Comparison of ENCODE assay signal across 25 mouse cellular contexts in the genomic region with DNA sequence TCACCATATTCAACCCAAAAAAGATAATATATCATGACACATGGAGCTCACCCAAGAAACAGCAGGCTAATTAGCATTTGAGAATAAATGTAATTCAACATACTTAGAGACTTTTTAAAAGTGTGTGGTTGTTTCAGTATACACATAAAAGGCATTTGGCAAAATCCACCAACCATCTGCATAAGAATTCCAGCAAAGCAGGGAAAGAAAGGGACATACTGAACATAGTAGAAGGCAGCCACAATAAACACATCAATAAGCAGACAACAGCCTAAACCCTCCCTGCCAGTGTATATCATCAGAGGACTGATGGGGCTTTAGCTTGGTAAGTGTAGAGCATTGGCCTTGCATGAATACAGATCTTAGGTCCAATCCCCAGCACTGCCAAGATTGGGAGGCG. TPM values are rescaled to one million over a fixed set of nuclear protein-coding genes. Genes with fewer than 3 reads are reported as not detected.
DNase-seq lines count a peak whose midpoint lies in the region; ATAC-seq lines count a peak whose summit lies in the region.
"Had no signal": no experiment of that assay in that cellular context is flagged by ENCODE, and none has a peak within 500 bp of the region (broad histone marks: within the 10 kb centered on the region; RNA-seq: fewer than 3 reads in every experiment).

No protein-coding gene starts in this region.

- DNase-seq in forebrain, embryonic 11.5 days (ENCODE audit: low spot score), result no peak
- peak; percentile 12 for DNase-seq in layer of hippocampus, adult 9-10 months (ENCODE audit: low spot score)
- DNase-seq in layer of hippocampus, postnatal 10 days (ENCODE audit: low spot score in 2 of 2), result no peak
- DNase-seq in brain, embryonic 18.5 days (ENCODE audit: low read depth, low spot score), result peak; percentile 22
- DNase-seq in spleen, adult 12 weeks (ENCODE audit: low spot score), result no peak
- no peak for DNase-seq in ovary, postnatal 14 days (ENCODE audit: low spot score)
- DNase-seq: adrenal gland, postnatal 14 days; cerebellum, adult 11 months; cerebellum, adult 8-10 months; cerebellum, postnatal 14 days; embryo, embryonic 11 days; gastrocnemius, postnatal 10 days; heart, adult 18-20 months; heart, postnatal 14 days had no signal

- no CpG with 5 or more reads among the region's 1 CpGs for WGBS in forebrain, embryonic 15.5 days
- 100% methylated on average over 1 of the region's 1 CpGs for WGBS in forebrain, embryonic 11.5 days

- no peak overlapping the region for H3K4me3 ChIP-seq in forebrain, embryonic 15.5 days
- H3K4me3 ChIP-seq in forebrain, embryonic 11.5 days (ENCODE audit: low read depth, low read length), result no peak overlapping the region
- H3K4me3 ChIP-seq: embryonic facial prominence, embryonic 15.5 days; erythroblast, embryonic 14.5 days; heart, embryonic 15.5 days had no signal

- no peaks in the 10 kb centered on the region for H3K27me3 ChIP-seq in forebrain, embryonic 15.5 days
- no peaks in the 10 kb centered on the region for H3K27me3 ChIP-seq in forebrain, embryonic 11.5 days (ENCODE audit: control insufficient read depth, insufficient read depth, low read length)
- H3K27me3 ChIP-seq: CH12.LX; embryonic facial prominence, embryonic 15.5 days; heart, embryonic 15.5 days; Patski had no signal

- H3K4me1 ChIP-seq in forebrain, embryonic 15.5 days, result peaks cover 7% of the 10 kb centered on the region
- H3K4me1 ChIP-seq in forebrain, embryonic 11.5 days (replicated peaks; ENCODE audit: control insufficient read depth, insufficient read depth, low read length), result no peaks in the 10 kb centered on the region
- H3K4me1 ChIP-seq: embryonic facial prominence, embryonic 15.5 days; heart, embryonic 15.5 days had no signal

- peak; percentile 82 for ATAC-seq in forebrain, embryonic 15.5 days (replicated peaks)
- ATAC-seq in forebrain, embryonic 11.5 days (replicated peaks; ENCODE audit: low FRiP score), result no peak
- ATAC-seq: activated CD4-positive, CD25-positive, alpha-beta regulatory T cell, adult 4 months; intestine, embryonic 16.5 days; Patski had no signal

- H3K9ac ChIP-seq in forebrain, embryonic 15.5 days (replicated peaks), result no peak overlapping the region
- H3K9ac ChIP-seq in forebrain, embryonic 11.5 days (ENCODE audit: low read length), result no peak overlapping the region
- H3K9ac ChIP-seq: embryonic facial prominence, embryonic 15.5 days; heart, embryonic 15.5 days; hindbrain, embryonic 14.5 days had no signal

- H3K36me3 ChIP-seq in forebrain, embryonic 15.5 days, result no peaks in the 10 kb centered on the region
- no peaks in the 10 kb centered on the region for H3K36me3 ChIP-seq in forebrain, embryonic 11.5 days (ENCODE audit: control insufficient read depth, insufficient read depth, low read length)
- H3K36me3 ChIP-seq: embryonic facial prominence, embryonic 15.5 days; heart, embryonic 15.5 days had no signal

- H3K27ac ChIP-seq in forebrain, embryonic 15.5 days (replicated peaks), result no peak overlapping the region
- H3K27ac ChIP-seq in forebrain, embryonic 11.5 days (ENCODE audit: low read depth, low read length), result no peak overlapping the region
- H3K27ac ChIP-seq: embryonic facial prominence, embryonic 15.5 days; heart, embryonic 15.5 days; hindbrain, embryonic 14.5 days had no signal

- no peaks in the 10 kb centered on the region for H3K9me3 ChIP-seq in forebrain, embryonic 15.5 days
- H3K9me3 ChIP-seq in forebrain, embryonic 11.5 days (ENCODE audit: control insufficient read depth, low read length), result no peaks in the 10 kb centered on the region
- H3K9me3 ChIP-seq: embryonic facial prominence, embryonic 15.5 days; heart, embryonic 15.5 days had no signal

- H3K4me2 ChIP-seq in forebrain, embryonic 15.5 days (replicated peaks), result no peak overlapping the region
- H3K4me2 ChIP-seq in forebrain, embryonic 11.5 days (ENCODE audit: low read depth, low read length, severe bottlenecking), result no peak overlapping the region
- H3K4me2 ChIP-seq: embryonic facial prominence, embryonic 15.5 days; heart, embryonic 11.5 days; heart, embryonic 15.5 days; hindbrain, embryonic 14.5 days had no signal

RNA-seq across cellular contexts. Expression of gene Rnf32, which starts 49.0 kb away (rescaled TPM):
- polyA plus RNA-seq in forebrain, embryonic 15.5 days (2015; fragmentation: Nextera tagmentation; extraction: Ambion mirVana), result 14.6 and 15.8 TPM in 2 replicates
- polyA plus RNA-seq in forebrain, embryonic 11.5 days (2014; fragmentation: Nextera tagmentation; extraction: Ambion mirVana), result 6.4 and 7.5 TPM in 2 replicates
- total RNA-seq in layer of hippocampus, postnatal 10 days (2021), result 10 to 100 TPM; 17.6 to 20.9 TPM
- total RNA-seq: CH12.LX; common myeloid progenitor, adult 5-6 weeks had no signal

Comparison
In these comparisons a context has a peak if more than half of its experiments do, and no peak if none do; other contexts are left out.
1. DNase-seq: peak in layer of hippocampus, adult 9-10 months (single experiment) and brain, embryonic 18.5 days (single experiment); none in forebrain, embryonic 11.5 days (single experiment), layer of hippocampus, postnatal 10 days (0 of 2), spleen, adult 12 weeks (single experiment) and ovary, postnatal 14 days (single experiment).